Mouse (Mus musculus) megakaryocyte, embryonic 14.5 days (primary cell): Measurements from ENCODE around the gene Bmp8a.

Experiments
- FLI1 ChIP-seq: IDR thresholded peaks from 2 replicates; pipeline ENCODE4 v1.6.1; 2012; ENCODE audit warnings: low read length, inconsistent platforms, mixed read lengths
- GATA1 ChIP-seq: IDR thresholded peaks from 3 replicates; pipeline ENCODE4 v1.6.1; 2012; ENCODE audit warnings: mixed read lengths, low read length, inconsistent platforms, borderline replicate concordance

GRCm38 (mm10) chr4:123342642-123343470 is at the start of gene Bmp8a:
- no peak for TF ChIP-seq GATA1
- TF ChIP-seq FLI1: no peak
